12 mouse cellular contexts compared by ENCODE assay signal in the genomic region with DNA sequence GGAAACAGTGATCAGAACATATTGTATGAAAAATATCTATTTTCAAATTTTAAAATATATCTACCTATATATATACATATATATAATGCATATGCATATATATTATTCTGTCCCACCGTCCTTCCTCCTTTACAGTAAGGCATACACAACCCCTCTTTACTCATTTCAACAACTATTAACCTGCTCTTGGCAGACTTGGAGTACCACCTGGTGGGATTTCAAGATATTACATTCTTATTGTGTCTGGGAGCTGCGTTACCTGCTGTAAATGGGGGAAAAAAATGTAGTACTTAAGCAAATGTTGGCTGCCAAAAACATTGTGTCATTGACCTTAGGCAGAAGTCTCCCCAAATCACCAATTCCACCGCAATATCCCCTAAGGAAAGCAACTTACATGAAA. TPM values are rescaled to one million over a fixed set of nuclear protein-coding genes. Genes with fewer than 3 reads are reported as not detected.
A peak's percentile ranks its signal among the peaks of the same experiment; 100 is the strongest.
DNase-seq lines count a peak whose midpoint lies in the region; TF ChIP-seq lines count a peak whose summit lies in the region.
"Had no signal": no experiment of that assay in that cellular context is flagged by ENCODE, and none has a peak within 500 bp of the region (broad histone marks: within the 10 kb centered on the region; RNA-seq: fewer than 3 reads in every experiment).

No protein-coding gene starts in this region.

- TF ChIP-seq RAD21 in MEL (IDR thresholded peaks at IDR 0.05; ENCODE audit: low read depth, low read length) = peak; percentile 56

- peak; percentile 8 to 42 for DNase-seq in heart, postnatal 10 days
- DNase-seq in heart, postnatal 36 days = no peak
- DNase-seq in left cerebral cortex, adult 2 months (ENCODE audit: extremely low spot score in 1 of 2, low spot score in 2 of 2) = no peak
- no peak for DNase-seq in left cerebral cortex, adult 11 months (ENCODE audit: low spot score)
- DNase-seq in A20 (ENCODE audit: low read depth, low spot score) (peak; percentile 10), MEL (ENCODE audit: low read depth, low spot score) (no peak)
- DNase-seq in frontal cortex, postnatal 25 days (ENCODE audit: low spot score in 2 of 2) = no peak
- no peak for DNase-seq in embryonic facial prominence, embryonic 10.5 days (ENCODE audit: low spot score)
- DNase-seq: embryo, embryonic 11 days had no signal

- TF ChIP-seq CTCF in left cerebral cortex, adult 2 months (IDR thresholded peaks at IDR 0.05) = peak; percentile 55
- TF ChIP-seq CTCF in MEL (IDR thresholded peaks at IDR 0.05 in 2 of 3, conservative IDR thresholded peaks at IDR 0.05 in 1 of 3; ENCODE audit: control insufficient read depth in 1 of 3, insufficient read depth in 1 of 3, low read depth in 2 of 3, low read length in 3 of 3, poor library complexity in 1 of 3, severe bottlenecking in 1 of 3) = peak in 1 of 3 experiments; percentile 44; a peak in 2 of 6 replicates

- H3K4me1 ChIP-seq in MEL (ENCODE audit: control insufficient read depth in 1 of 2, insufficient read depth in 2 of 2, low read length in 2 of 2) = peaks cover 2 to 8% of the 10 kb centered on the region in 2 experiments; a peak in 3 of 4 replicates
- H3K4me1 ChIP-seq in embryonic facial prominence, embryonic 10.5 days = no peaks in the 10 kb centered on the region
- H3K4me1 ChIP-seq: forebrain, embryonic 13.5 days; heart, embryonic 15.5 days had no signal

- H3K79me2 ChIP-seq in MEL (ENCODE audit: control insufficient read depth, insufficient read depth, low read length, poor library complexity) = no peaks in the 10 kb centered on the region

- intact Hi-C loops in heart, postnatal 10 days (cut with DNase I) = loop anchor here (2.0 to 10.0 kb wide), 2 partner anchors 183 to 347 kb away; a partner anchor contains a TSS
- intact Hi-C loops in heart, postnatal 36 days (cut with DNase I) = loop anchor here (1.0 kb wide), 1 partner anchor 184 kb away; no protein-coding TSS in a partner anchor
- intact Hi-C loops in left cerebral cortex, adult 2 months (cut with DNase I) = loop anchor here (2.0 kb wide), 2 partner anchors 179 to 439 kb away; no protein-coding TSS in a partner anchor

- WGBS in embryonic facial prominence, embryonic 10.5 days = 85% methylated on average over 3 of the region's 3 CpGs

- H3K9ac ChIP-seq in MEL (ENCODE audit: control insufficient read depth, low read depth, low read length, poor library complexity, severe bottlenecking) = no peak overlapping the region
- H3K9ac ChIP-seq: forebrain, embryonic 13.5 days; heart, embryonic 15.5 days; liver, embryonic 14.5 days had no signal

- no peak overlapping the region for H3K27ac ChIP-seq in left cerebral cortex, adult 2 months
- no peak overlapping the region for H3K27ac ChIP-seq in MEL (ENCODE audit: control insufficient read depth, low read depth, low read length)
- H3K27ac ChIP-seq in embryonic facial prominence, embryonic 10.5 days (replicated peaks) = no peak overlapping the region
- H3K27ac ChIP-seq: forebrain, embryonic 13.5 days; heart, embryonic 15.5 days; liver, embryonic 14.5 days had no signal

- H3K36me3 ChIP-seq in MEL (ENCODE audit: control insufficient read depth in 1 of 2, insufficient read depth in 2 of 2, low read length in 2 of 2) = peaks cover 0 to 4% of the 10 kb centered on the region in 2 experiments; a peak in 1 of 4 replicates
- H3K36me3 ChIP-seq in embryonic facial prominence, embryonic 10.5 days (replicated peaks) = no peaks in the 10 kb centered on the region
- H3K36me3 ChIP-seq: heart, embryonic 15.5 days had no signal

- H3K9me3 ChIP-seq in MEL (replicated peaks; ENCODE audit: insufficient read depth, low read length) = no peaks in the 10 kb centered on the region
- H3K9me3 ChIP-seq in embryonic facial prominence, embryonic 10.5 days = no peaks in the 10 kb centered on the region
- H3K9me3 ChIP-seq: forebrain, embryonic 13.5 days; heart, embryonic 15.5 days had no signal

- peaks cover 4 to 13% of the 10 kb centered on the region in 2 experiments for H3K27me3 ChIP-seq in MEL (ENCODE audit: control insufficient read depth in 1 of 2, insufficient read depth in 2 of 2, low read length in 2 of 2)
- H3K27me3 ChIP-seq in embryonic facial prominence, embryonic 10.5 days (replicated peaks; ENCODE audit: low read depth, poor library complexity, severe bottlenecking) = no peaks in the 10 kb centered on the region
- H3K27me3 ChIP-seq: forebrain, embryonic 13.5 days; heart, embryonic 15.5 days had no signal

- TF ChIP-seq POLR2A in MEL (IDR thresholded peaks at IDR 0.05; ENCODE audit: control insufficient read depth in 1 of 2, insufficient read depth in 1 of 2, low read depth in 1 of 2, low read length in 2 of 2, poor library complexity in 1 of 2) = no peak

- TF ChIP-seq EP300 in MEL (IDR thresholded peaks at IDR 0.05; ENCODE audit: low read depth in 1 of 2, low read length in 2 of 2) = no peak

- no peak overlapping the region for H3K4me3 ChIP-seq in left cerebral cortex, adult 2 months
- H3K4me3 ChIP-seq in MEL (ENCODE audit: control insufficient read depth in 1 of 2, insufficient read depth in 1 of 2, low read depth in 2 of 2, low read length in 2 of 2) = no peak overlapping the region
- H3K4me3 ChIP-seq in embryonic facial prominence, embryonic 10.5 days = no peak overlapping the region
- H3K4me3 ChIP-seq: forebrain, embryonic 13.5 days; heart, embryonic 15.5 days had no signal

TF ChIP-seq in MEL, 35 proteins besides CTCF, POLR2A, EP300 and RAD21:
- TF ChIP-seq BHLHE40 (IDR thresholded peaks at IDR 0.05; ENCODE audit: borderline replicate concordance, low read depth, low read length) (no peak), E2F4 (IDR thresholded peaks at IDR 0.05; ENCODE audit: borderline replicate concordance, low read depth, low read length) (no peak), JUND (IDR thresholded peaks at IDR 0.05; ENCODE audit: low read depth, low read length) (no peak), SMC3 (IDR thresholded peaks at IDR 0.05; ENCODE audit: low read depth, low read length) (peak; percentile 40)

RNA-seq across cellular contexts. Expression of a gene that starts 27.0 kb away (rescaled TPM):
- total RNA-seq in heart, postnatal 10 days (2021) = 1 to 10 TPM; 1.0 to 1.2 TPM
- under 1 TPM; 0.19 to 0.38 TPM for total RNA-seq in heart, postnatal 36 days (2021)
- total RNA-seq in left cerebral cortex, adult 2 months (2021) = 1 to 10 TPM; 7.6 to 9.2 TPM
- 18.0 and 27.0 TPM in 2 replicates for total RNA-seq in MEL (2012; rRNA removed)
- 10 to 100 TPM in 1 of 2 experiments, not detected in 1; 23.5 TPM for polyA plus RNA-seq in MEL (2012; ENCODE audit: insufficient read depth in 1 of 2, insufficient read length in 2 of 2, low read depth in 1 of 2, low replicate concordance in 2 of 2, missing spikeins in 1 of 2)
- polyA plus RNA-seq in embryonic facial prominence, embryonic 10.5 days (2016; fragmentation: Nextera tagmentation; extraction: Ambion mirVana) = 1.1 and 1.2 TPM in 2 replicates

Comparison
In these comparisons a context has a peak if more than half of its experiments do, and no peak if none do; other contexts are left out.
1. DNase-seq: peak in heart, postnatal 10 days (2 of 2) and A20 (single experiment); none in heart, postnatal 36 days (0 of 2), left cerebral cortex, adult 2 months (0 of 2), left cerebral cortex, adult 11 months (single experiment), MEL (single experiment), frontal cortex, postnatal 25 days (0 of 2) and embryonic facial prominence, embryonic 10.5 days (single experiment).